Mouse (Mus musculus) urinary bladder, postnatal 25 days (tissue): ENCODE measurements around the gene Tcte1.

Experiments used
- DNase-seq: peaks from one replicate; pipeline ENCODE4 v3.0.0; 2022; ENCODE audit warnings: low spot score

Gene Tcte1

DNA sequence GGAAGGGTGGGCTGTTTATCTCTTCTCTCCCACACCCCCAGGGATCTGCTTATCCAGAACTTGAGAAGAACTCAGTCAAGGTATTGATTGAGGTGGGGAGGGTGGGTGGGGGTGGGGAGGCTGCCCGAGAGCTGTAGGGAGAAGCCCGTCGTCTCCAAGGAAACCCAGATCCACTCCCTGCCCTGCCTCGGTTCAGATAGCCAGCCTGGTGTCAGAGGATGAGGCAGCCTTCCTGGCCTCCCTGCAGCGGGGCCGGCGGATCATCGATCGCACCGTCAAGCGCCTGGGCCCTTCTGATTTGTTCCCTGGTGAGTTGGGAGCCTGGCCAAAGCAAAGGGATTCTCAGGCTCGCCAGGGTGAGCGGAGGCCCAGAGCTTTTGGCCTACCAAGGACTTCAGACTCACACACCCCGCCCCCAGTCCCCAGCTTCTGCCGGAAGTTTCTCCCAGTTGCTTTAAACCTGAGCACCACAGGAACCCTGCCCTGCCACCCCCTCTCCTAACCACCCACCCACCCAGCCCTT, 8.0 kb upstream of the Tcte1 start:
- DNase-seq: no peak

DNA sequence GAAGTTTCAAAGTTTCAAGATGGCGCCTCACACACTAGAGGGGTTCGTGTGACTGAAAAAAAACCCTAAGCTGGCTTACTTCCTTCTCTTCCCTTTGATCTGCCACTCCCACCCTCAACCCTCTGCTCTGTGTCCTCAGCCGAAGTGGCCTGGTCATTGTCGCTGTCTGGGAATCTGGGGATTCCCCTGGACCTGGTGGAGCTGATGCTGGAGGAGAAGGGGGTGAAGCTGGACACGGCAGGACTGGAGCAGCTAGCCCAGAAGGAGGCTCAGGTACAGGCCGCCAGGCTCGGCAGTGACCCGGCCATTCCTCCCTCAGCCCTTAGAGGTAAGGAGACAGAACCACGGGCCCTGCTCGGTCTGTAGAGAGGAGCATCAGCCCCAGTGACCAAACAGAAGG, 7.4 kb upstream of the Tcte1 start:
- DNase-seq: no peak

DNA sequence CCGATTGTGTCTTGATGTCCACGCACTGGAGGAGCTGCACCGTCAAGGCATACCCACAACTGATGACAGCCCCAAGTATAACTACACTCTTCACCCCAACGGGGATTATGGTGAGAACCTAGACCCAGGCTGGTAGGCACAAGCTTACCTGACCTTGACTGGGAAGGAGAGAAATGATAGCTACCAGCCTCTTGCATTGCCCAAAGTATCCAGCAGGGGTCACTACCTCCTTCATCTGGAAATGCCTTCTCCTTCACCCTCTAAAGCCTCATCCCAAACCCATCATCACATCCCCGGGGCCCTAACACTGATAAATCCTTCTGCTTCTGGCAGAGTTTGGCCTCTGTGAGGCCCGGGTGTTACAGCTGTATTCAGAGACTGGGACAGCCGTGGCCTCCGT, 6.7 kb upstream of the Tcte1 start:
- peak; percentile 71 for DNase-seq

DNA sequence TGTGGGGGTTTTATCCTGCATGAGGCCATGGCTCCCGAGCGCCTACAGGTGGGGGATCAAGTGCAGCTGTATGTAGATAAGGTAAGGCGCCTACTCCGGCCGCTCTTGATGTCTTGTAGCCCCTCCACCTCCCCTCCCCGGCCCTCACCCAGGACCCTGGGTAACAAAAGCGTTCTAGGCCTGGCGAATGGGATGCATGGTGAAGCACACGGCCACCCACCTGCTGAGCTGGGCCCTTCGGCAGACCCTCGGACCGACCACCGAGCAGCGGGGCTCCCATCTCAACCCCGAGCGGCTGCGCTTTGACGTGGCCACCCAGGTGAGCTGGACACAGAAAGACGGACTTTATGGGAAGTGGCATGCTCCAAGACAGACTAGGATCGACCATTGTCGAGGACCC, 6.1 kb upstream of the Tcte1 start:
- no peak for DNase-seq

DNA sequence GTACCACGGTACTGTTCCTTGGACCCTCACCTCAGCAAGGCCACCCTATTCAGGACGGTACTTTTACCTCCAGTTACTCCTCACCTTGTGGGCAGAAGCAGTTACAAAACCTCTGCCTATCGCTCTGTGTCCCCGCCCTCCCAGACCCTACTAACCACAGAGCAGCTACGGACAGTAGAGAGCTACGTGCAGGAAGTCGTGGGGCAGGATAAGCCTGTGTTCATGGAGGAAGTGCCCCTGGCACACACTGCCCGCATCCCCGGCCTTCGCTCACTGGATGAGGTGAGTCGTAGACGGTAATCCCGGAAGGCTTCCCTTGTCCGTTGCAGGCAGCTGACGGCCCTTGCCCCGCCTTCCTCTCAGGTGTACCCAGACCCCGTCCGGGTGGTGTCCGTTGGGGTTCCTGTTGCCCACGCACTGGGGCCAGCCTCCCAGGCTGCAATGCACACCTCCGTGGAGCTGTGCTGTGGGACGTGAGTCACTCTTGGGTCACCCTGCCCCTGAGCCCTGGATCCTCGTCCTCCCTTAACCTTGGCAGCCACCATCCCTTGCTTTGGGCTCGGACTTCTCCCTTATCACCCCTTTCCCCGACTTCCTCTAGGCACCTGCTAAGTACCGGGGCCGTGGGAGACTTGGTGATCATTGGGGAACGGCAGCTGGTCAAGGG, 5.6 kb upstream of the Tcte1 start:
- no peak for DNase-seq

DNA sequence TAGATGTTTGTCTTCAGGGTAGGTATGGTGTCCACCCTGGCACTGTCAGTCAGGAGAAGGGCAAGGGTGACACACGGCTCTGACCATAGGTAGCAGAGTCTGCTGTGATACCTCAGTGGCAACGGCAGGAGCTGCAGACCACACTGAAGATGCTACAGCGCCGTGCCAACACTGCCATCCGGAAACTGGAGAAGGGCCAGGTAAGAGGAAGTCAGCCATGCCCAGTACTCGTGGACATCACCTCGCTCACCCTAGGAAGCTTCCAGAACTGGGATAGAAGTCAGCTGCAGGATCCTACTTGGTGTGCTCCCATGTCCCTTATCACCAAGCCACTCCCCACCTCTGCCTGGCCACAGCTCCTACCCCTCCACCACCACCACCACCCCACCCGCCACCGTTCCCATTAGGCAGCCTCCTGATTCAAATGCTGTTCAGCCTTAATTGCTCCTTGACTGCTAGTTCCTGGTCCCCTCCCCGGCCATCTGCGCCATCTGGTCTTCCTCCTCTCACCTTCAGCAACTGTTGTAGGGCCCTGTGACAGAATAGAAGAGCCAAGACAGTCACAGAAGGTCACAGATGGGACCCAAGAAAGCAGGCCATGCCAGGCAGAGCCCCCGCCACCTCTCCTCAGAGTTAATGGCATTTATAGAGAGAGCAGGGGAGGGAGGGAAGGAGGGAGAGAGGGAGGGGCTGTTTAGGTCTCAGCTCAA, 4.3 kb upstream of the Tcte1 start:
- no peak for DNase-seq

DNA sequence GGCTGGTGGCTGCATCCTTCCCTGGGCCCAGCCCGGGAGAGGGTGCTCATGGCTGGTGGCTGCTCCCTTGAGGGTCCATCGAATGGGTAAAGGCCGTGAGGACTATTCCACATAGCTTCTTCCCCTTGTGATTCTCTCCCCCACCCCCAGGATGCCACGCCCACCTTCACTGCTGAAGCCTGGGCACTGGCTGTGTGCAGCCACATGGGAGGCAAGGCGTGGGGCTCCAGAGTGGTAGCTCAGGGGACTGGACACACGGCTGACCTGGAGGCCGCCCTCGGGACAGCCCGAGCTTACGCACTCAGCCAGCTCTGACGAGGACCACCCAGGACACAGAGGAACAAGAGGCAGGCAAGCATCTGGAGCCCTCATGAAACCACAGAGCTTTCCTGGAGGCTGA, 3.1 kb upstream of the Tcte1 start:
- no peak for DNase-seq

DNA sequence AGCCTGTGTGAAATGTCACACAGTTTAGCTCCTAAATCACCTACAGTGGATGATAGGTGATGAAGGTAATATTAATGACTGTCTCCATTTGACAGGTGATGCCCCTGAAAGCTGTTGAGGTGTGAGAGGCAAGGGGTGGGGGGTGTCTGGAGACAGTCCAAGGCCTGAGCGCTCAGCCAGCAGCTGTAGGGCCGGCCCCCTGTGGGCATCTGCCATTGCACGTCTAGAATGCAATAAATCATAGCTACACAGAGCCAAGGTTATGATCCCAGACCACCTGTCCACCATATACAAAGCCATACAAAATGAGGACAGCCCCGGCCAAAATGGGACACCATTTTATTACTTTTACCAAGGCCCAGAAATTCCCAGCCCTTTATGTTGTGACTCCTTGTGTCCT, 1.7 kb downstream of the Tcte1 start:
- no peak for DNase-seq

DNA sequence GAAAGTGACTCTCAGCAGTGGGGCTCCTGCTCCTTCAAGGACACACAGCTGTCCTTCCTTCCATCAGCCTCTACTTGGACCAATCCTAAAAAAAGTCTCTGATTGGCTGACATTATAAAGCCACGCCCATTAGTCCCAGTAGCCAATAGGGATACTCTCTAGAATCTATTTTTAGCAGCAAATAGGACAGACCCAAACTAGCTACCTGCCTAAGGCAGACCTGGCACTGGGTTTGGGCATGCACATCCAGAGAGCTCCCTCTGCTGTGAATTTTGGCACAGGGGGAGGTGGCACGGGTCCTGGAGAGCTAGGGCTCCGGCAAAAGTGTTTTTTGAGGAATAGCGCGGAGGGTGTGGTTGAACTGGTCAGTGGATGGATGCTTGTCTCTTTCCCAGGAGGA, 3.3 kb downstream of the Tcte1 start:
- no peak for DNase-seq

DNA sequence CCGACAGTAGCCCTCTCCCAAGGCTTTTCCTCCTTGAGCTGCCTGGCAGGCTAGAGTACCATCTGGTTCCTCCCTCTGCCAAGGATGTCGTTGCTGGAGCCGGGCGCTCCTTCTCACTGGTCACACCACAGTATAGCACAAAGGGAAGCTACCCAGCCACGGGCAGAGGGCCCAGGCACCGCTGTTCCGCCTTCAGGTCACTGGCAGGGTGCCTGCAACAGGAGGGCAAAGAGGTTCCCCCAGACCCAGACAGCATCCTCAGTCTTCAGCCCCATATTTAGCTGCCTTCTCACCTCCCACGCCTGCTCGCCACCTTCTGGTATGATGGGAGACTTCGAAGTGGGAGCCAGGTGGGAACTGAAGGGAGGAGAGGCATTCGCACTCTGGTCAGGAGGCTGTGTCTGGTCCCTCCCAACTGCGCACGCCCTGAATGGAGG, 7.1 kb downstream of the Tcte1 start:
- no peak for DNase-seq

DNA sequence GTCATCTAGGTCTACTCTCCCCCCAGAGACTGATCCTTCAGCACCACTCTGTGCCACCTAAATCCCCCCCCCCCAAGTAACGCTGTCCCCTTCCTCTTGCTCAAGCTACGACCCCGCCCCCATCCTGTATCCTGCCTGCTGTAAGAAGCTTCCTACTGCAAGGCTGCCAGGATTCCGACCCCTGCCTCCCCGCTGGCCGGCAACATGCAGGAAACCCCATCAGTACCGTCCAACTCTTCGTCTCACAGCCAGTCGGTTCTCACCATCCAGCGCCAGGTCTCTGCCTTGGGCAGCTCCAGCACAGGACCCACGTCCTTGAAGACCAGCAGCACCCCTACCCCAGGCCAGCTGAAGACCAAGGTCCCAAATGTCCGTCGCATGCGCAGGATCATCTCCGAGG, 9.7 kb downstream of the Tcte1 start:
- no peak for DNase-seq

DNA sequence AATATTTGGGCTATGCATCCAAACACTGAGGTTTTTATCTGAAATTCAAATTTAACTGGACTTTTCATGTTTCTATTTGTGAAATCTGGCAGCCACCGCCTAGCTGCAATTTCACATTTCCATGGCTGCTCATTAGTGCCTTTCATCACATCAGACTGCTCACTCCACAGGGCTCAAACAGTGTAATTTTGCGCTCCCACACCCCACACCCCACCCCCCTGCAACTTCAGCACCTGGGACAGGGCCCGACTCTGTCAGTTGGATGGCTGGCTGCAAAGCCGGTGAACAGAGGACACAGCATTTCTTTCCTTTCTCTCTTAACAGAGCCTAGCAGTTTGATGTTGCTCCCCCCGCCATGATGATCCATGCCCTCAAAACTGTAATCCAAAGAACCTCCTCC, 13.0 kb downstream of the Tcte1 start:
- DNase-seq: no peak

DNA sequence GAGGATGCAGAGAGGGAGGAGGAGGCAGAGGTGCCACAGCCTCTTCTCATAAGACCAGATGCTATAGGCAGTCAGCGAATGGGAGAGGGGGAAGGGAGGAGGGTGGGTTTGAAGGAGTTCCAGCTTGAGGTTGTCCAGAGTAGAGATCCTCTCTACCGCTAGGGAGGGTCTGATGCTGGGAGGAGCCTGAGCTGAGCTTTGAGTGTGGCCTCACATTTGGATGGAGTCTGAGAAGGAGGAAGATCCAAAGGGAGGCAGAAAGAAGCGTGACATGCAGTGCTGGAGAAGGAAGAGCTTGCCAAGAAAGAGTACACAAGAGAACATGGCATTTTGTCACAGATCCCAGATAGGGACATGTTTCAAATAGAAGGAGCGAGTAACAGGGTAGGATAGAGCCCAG, 15.2 kb downstream of the Tcte1 start:
- no peak for DNase-seq

DNA sequence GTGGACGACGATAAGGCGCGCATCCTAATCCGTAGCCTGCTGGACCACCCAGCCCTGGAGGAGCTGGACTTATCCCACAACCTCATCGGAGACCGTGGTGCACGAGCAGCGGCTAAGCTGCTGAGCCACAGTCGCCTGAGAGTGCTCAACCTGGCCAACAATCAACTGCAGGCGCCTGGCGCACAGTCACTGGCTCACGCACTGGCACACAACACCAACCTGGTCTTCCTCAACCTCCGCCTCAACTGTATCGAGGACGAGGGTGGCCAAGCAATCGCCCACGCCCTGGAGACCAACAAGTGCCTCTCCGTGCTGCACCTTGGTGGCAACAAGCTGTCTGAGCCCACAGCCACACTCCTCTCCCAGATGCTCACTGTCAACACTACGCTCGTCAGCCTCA, 16.4 kb downstream of the Tcte1 start:
- DNase-seq: no peak

DNA sequence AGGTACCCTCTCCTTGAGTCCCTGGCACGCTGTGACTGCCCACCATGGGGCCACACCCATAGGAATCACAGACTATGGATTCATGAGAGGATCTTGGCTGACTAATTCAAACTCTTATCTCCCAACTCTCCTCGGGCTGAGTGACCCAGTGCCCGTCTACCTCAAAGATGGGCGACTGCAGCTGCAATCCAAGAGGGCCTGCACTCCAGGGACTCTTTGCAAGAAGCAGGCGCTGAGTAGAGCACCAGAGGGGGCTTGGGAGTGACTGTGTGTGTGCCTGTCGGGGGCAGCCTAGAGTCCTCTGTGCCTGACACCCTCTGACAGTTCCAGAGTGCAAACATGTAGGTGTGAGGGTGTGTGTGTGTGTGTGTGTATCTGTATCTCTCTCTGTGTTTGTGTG, 18.9 kb downstream of the Tcte1 start:
- no peak for DNase-seq

DNA sequence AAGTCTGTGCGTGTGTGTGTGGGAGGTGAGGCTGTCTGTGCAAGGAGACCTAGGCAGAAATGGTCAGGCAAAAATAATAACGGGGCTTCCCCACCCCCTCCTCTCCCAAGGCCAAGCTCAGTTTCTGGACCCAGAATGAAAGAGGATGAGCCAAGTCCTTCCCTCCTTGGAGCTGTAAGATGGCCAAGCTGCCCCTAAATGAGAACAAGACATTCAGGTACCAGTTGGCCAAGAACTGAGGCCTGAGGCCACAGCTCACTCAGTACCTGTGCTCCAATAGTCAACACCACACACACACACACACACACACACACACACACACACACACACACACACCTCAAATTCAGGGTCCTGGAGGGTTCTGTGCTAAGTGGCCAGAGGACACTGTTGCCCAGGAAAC, 19.5 kb downstream of the Tcte1 start:
- DNase-seq: no peak

DNA sequence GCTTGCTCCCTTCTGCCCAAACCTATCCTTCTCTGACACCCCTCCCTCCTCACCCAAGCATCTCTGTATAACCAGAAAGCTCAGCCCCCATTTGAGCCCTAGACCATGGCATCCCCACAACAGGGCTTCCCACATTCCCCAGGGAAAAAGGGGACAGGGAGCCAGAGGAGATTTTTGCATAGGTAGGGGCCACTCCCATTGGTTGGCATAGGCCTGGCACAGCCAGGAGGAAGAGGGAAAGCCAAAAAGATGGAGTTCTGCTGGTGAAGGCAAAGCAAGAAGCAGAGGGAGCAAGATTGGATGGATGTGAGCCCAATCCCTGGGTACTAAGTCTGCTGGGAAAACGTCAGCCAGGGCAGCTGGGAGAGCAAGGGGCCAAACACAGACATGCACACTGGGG, 19.9 kb downstream of the Tcte1 start:
- no peak for DNase-seq

DNA sequence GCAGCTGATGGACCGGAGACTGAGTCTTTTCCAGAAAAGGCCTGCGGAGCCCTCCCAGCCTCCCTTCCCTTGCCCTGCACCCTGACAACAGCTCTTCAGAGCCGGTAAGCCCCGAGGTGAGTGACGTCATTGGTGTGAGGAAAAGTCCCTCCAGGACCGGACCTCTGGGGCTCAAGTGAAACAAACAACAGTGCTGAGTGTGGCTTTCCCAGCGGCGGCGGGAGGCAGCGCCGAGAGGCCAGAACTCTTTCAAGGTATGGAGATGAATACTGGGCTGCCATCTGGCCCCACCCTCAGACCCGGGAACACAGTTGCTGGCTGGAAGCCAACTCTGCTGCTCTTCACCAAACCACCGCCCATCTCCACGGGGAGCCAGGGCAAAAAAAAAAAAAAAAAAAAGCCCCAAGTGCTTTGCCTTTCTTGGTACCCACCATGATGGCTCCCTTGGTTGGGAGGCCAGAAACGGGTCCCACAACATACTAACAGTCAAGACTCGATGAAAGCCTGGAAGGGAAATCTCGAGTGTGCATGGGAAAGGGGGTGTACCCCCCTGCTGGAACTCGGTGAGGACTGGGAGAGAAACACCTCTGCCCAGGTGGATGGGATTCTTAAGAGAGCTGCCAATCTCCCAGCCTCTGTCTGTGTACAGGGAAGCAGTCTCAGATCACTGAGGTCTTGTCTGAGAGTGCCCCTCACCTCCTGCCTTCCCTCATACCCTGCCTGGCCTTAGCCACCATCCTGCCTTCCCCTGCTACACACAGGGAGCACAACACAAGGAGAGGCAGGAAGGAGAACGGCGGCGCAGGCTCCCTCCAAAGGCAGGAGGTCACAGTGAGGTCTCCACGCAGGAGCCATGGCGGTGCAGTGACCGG, 21.0 kb downstream of the Tcte1 start:
- DNase-seq: no peak

DNA sequence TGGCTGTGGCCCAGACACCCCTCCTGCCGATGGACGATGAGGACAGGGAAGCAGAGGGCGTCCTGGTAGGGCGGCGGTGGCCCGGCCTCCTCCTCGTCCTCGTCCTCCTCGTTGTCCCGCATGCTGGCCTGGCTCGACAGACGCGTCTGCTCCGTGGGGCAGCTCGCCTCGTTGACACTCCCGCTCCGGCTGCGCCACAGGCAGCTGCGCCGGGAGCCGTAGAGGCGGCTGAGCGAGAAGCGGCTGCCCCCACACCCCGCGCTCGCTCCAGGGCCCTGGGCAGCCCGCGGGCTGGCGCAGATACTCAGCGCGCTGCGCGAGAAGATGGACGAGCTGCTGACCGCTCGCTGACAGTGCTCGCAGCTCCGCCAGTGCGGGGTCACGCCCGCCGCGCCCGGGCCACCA, 21.6 kb downstream of the Tcte1 start:
- DNase-seq: no peak

DNA sequence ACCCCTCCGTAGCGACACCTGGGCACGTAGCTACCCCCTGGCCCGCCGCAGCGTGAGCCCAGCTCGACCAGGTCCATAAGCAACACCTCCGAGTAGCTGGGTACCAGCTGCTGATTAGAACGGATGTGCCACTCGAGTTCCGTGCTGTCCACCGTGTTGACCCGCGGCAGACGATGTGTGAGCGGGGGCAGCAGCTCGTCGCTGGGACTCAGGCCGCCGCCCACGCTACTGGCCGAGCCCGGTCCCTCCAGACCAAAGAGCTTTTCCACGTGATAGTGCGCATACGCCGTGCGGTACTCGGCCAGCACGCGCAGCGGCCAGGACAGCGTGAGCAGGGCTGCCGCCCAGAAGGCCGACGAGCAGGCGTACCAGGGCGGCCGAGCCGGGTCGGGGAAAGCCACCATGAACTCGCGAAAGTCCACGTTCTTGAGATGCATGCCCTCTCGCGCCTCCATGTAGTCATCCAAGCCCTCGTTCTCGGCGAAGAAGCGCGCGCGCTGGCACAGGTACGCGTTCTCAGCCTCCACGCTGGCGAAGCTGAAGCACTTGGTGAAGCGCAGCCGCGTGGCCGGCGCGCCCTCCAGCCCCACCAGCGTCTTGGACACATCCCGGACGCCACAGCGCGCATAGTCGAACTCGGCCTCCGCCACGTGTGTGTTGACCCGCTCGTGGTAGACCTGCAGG, 22.2 kb downstream of the Tcte1 start:
- DNase-seq: no peak

DNA sequence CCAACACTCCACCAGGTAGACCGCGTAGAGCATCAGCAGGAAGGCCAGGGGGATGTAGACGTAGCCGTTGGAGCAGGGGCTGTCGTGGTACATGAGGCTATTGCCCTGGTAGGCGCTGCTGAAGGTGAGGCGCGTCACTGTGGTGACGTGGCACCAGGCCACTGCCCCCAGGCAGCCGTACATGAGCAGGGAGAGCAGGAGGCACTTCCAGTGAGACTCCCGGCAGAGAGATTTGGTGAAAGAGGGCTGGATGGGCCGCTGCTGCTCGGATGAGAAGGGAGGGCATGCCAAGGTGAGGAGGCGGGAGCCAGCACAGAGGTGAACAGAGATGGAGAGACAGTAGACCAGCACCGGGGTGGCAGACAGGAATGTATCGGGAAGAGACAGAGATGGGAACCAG, 23.7 kb downstream of the Tcte1 start:
- no peak for DNase-seq

DNA sequence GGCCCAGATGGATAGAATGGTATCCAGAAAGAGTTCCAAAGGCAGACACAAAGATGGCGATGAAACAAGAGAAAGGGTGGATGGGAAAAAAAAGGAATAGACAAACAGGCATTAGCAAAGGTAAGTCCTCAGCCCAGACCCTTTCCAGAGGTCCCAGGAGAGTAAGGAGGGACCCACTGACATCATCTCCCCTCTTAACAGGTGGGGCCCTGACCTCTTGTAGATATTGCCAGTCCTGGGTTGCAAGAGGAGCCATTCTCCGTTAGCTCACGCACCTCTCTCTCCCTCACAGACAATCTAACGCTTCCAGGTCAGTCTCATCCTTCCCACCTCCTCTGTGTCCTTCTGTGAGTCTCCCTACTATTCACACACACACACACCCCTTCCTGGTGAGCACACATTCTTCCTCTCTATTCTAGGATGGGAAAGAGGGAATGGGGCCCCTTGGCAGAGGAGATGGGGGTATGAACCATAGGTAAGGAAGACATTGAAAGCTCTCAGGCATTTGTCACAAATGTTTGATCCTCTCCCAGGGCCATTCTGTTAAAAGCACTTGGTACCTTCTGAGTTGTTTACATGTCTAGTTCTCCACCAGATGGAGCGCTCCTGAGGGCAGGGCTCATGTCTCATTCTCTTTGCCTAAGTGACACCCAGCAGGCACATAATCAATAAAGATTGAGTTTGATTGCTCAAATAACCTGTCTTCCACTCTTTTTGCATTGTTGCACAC, 24.4 kb downstream of the Tcte1 start:
- DNase-seq: no peak
